Mouse (Mus musculus) limb, embryonic 13.5 days (tissue): ENCODE results near the gene Slamf6. TPM values are rescaled to one million over a fixed set of nuclear protein-coding genes. Genes with fewer than 3 reads are reported as not detected.

Experiments used
- ATAC-seq: fragments of 200-750 bp; cut with Nextera tagmentation; 2 replicates; pipeline ENCODE4 v1.8.0; 2017; ENCODE audit warnings: low read depth, moderate number of reproducible peaks, moderate TSS enrichment; ENCODE audit not compliant: low FRiP score
- H3K27ac ChIP-seq: fragments of 300-500 bp; sonication (generic); 2 replicates; pipeline ENCODE4 v1.5.1; 2015; ENCODE audit warnings: inconsistent platforms, mild to moderate bottlenecking, moderate library complexity
- H3K27me3 ChIP-seq: fragments of 300-500 bp; sonication (generic); 2 replicates; pipeline ENCODE4 v1.6.1; 2015; ENCODE audit warnings: mild to moderate bottlenecking, inconsistent platforms
- H3K36me3 ChIP-seq: fragments of 300-500 bp; sonication (generic); 2 replicates; pipeline ENCODE4 v1.6.1; 2015; ENCODE audit warnings: inconsistent platforms, mild to moderate bottlenecking, moderate library complexity
- H3K4me1 ChIP-seq: fragments of 300-500 bp; sonication (generic); 2 replicates; pipeline ENCODE4 v1.6.1; 2015; ENCODE audit warnings: inconsistent platforms
- H3K4me2 ChIP-seq: fragments of 300-500 bp; sonication (generic); replicated peaks from 2 replicates; pipeline ENCODE4 v1.6.1; 2015; ENCODE audit warnings: inconsistent platforms, mild to moderate bottlenecking, moderate library complexity
- H3K4me3 ChIP-seq: fragments of 300-500 bp; sonication (generic); 2 replicates; pipeline ENCODE4 v1.5.1; 2015; ENCODE audit warnings: moderate library complexity, mild to moderate bottlenecking, inconsistent platforms
- H3K9ac ChIP-seq: fragments of 300-500 bp; sonication (generic); 2 replicates; pipeline ENCODE4 v1.6.1; 2015; ENCODE audit warnings: mild to moderate bottlenecking, inconsistent platforms
- H3K9me3 ChIP-seq: fragments of 300-500 bp; sonication (generic); 2 replicates; pipeline ENCODE4 v1.6.1; 2016; ENCODE audit warnings: inconsistent platforms
- WGBS: fragments of 180-500 bp; shearing (Covaris S2); methylation state at CpG from one replicate; pipeline ENCODE4 v1.1.7; 2015; 5-methylcytosine and 5-hydroxymethylcytosine counted together
- polyA plus RNA-seq: library from polyadenylated mRNA; unstranded; fragments of >200 nt; fragmentation: Nextera tagmentation; extraction: Ambion mirVana; gene quantifications from 2 replicates; pipeline ENCODE4 v1.2.1, GENCODE M21; 2015

Gene Slamf6
- polyA plus RNA-seq, 1 experiment from 2014 or later = 0.31 TPM

DNA sequence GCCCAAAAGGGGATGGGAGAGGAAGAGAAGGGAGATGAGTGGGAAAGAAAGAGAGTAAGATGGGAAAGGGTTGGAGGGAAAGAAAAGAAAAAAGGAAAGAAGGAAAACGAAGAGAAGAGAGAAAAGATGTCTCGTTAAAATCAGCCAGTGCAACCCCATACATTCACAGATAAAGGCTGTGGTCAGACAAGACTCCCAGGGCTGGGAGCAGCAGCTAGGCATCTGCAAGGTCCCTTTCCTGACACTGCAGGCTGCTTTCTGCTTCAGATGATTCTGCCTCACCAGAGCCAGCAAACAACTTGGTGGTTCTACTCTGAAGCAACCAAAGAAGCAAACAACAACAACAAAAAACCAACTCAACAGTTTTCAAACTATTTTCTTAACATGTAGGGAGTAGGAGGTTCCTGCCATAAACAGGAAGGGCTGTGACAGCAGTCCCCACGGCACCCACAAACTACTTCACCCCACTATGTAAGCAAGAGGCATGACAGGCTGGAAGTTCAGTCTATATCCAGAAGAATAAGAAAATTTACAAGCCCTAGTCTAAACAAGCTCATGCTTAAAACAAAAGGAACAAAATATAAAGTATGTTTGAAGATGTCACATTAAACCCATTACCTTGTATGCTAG, 66.2 kb downstream of the Slamf6 start:
- H3K27me3 ChIP-seq = no peaks in the 10 kb centered on the region
- H3K36me3 ChIP-seq = no peaks in the 10 kb centered on the region
- no peaks in the 10 kb centered on the region for H3K4me1 ChIP-seq
- H3K4me3 ChIP-seq = no peak overlapping the region
- H3K4me2 ChIP-seq = no peak overlapping the region
- ATAC-seq = no peak
- no peak overlapping the region for H3K9ac ChIP-seq
- 69% methylated on average over 3 of the region's 3 CpGs for WGBS
- no peak overlapping the region for H3K27ac ChIP-seq
- peaks cover 4% of the 10 kb centered on the region; the same call in 1 of the 2 replicates for H3K9me3 ChIP-seq

- Histone ChIP-seq H3K9me3 (peaks cover 4% of the 10 kb centered on the region; the same call in 1 of the 2 replicates), H3K36me3 (no peaks in the 10 kb centered on the region), H3K4me3 (no peak overlapping the region), H3K4me2 (no peak overlapping the region), H3K27ac (no peak overlapping the region), H3K9ac (no peak overlapping the region), H3K27me3 (no peaks in the 10 kb centered on the region), H3K4me1 (no peaks in the 10 kb centered on the region)
- ATAC-seq = no peak
- WGBS = 100% methylated on average over 1 of the region's 1 CpGs
Measured at GRCm38 (mm10) chr1:171984121-171984520, 66.8 kb downstream of the Slamf6 start.

GRCm38 (mm10) chr1:171991883-171992282, 74.6 kb downstream of the Slamf6 start:
- 81% methylated on average over 2 of the region's 2 CpGs for WGBS

DNA sequence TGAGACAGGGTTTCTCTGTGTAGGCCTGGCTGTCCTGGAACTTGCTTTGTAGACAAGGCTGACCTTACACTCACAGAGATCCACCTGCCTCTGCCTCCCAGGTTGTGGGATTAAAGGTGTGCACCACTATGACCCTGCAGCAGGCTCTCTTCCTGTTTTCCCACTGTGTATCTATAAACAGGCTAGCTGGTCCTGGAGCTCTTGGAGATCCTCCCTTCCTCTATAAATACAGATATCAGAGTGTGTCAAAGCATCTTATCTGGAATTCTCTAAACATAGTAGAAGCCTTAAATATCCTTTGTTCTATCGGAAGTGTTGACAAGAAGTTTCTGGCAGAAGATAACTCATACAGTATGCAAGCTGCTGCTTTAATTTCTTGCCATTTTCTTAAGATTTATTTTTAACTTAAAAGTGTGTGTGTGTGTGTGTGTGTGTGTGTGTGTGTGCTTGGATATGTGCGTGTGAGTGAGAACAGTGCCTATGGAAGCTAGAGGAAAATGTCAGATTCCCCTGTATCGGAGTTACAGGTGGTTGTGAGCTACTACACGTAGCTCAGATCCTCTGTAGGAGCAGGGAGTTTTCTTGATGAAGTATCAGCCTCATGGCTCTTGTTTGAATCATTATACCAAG, 75.7 kb downstream of the Slamf6 start:
- Histone ChIP-seq H3K4me1 (0 out of 2 replicates have a peak, but pooled peaks cover 3% of the 10 kb centered on the region), H3K27me3 (no peaks in the 10 kb centered on the region), H3K4me3 (no peak overlapping the region), H3K27ac (no peak overlapping the region), H3K9ac (no peak overlapping the region), H3K9me3 (peaks cover 4% of the 10 kb centered on the region; the same call in 1 of the 2 replicates), H3K36me3 (no peaks in the 10 kb centered on the region), H3K4me2 (no peak overlapping the region)
- no peak for ATAC-seq
- WGBS = 85% methylated on average over 4 of the region's 4 CpGs

More at GRCm38 (mm10) chr1:171991883-171992282, 74.6 kb downstream of the Slamf6 start:
- H3K4me3 ChIP-seq = no peak overlapping the region
- no peak overlapping the region for H3K4me2 ChIP-seq
- ATAC-seq = no peak
- H3K36me3 ChIP-seq = no peaks in the 10 kb centered on the region
- no peaks in the 10 kb centered on the region for H3K27me3 ChIP-seq
- H3K27ac ChIP-seq = no peak overlapping the region
- no peak overlapping the region for H3K9ac ChIP-seq
- H3K4me1 ChIP-seq = 0 out of 2 replicates have a peak, but pooled peaks cover 3% of the 10 kb centered on the region
- peaks cover 4% of the 10 kb centered on the region; the same call in 1 of the 2 replicates for H3K9me3 ChIP-seq

GRCm38 (mm10) chr1:171994501-171994900, 77.2 kb downstream of the Slamf6 start:
- Histone ChIP-seq H3K9me3 (no peaks in the 10 kb centered on the region), H3K9ac (no peak overlapping the region), H3K4me1 (0 out of 2 replicates have a peak, but pooled peaks cover 3% of the 10 kb centered on the region), H3K27me3 (no peaks in the 10 kb centered on the region), H3K27ac (no peak overlapping the region), H3K4me2 (no peak overlapping the region), H3K4me3 (no peak overlapping the region), H3K36me3 (no peaks in the 10 kb centered on the region)
- WGBS = 83% methylated on average over 2 of the region's 2 CpGs
- ATAC-seq = no peak

GRCm38 (mm10) chr1:171994918-171995715, 77.8 kb downstream of the Slamf6 start:
- H3K9me3 ChIP-seq = no peaks in the 10 kb centered on the region
- 79% methylated on average over 11 of the region's 11 CpGs for WGBS
- H3K4me1 ChIP-seq = 0 out of 2 replicates have a peak, but pooled peaks cover 3% of the 10 kb centered on the region
- no peak overlapping the region for H3K9ac ChIP-seq
- H3K27ac ChIP-seq = no peak overlapping the region
- H3K4me2 ChIP-seq = no peak overlapping the region
- no peaks in the 10 kb centered on the region for H3K36me3 ChIP-seq
- H3K27me3 ChIP-seq = no peaks in the 10 kb centered on the region
- no peak overlapping the region for H3K4me3 ChIP-seq
- ATAC-seq = no peak

DNA sequence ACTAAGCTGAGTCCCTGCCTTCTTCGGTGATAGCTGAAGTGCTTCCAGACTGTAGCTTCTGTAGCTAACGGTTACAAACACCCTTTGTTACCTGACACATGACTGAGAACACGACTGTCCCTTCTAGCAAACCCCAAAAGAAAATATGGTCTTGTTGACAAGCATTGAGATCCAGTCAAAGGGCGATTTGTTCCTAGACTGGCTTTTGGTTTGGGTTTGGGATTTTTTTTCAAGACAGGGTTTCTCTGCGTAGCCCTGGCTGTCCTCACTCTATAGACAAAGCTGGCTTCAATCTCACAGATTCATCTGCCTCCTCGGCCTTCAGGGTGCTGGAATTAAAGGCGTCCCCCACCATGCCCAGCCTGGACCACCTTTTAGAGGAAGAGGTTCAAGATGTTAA, 79.4 kb downstream of the Slamf6 start:
- Histone ChIP-seq H3K4me2 (no peak overlapping the region), H3K9me3 (no peaks in the 10 kb centered on the region), H3K9ac (no peak overlapping the region), H3K27ac (no peak overlapping the region), H3K4me3 (no peak overlapping the region), H3K27me3 (no peaks in the 10 kb centered on the region), H3K4me1 (0 out of 2 replicates have a peak, but pooled peaks cover 3% of the 10 kb centered on the region), H3K36me3 (peaks cover 9% of the 10 kb centered on the region)
- no peak for ATAC-seq
- 79% methylated on average over 7 of the region's 7 CpGs for WGBS

DNA sequence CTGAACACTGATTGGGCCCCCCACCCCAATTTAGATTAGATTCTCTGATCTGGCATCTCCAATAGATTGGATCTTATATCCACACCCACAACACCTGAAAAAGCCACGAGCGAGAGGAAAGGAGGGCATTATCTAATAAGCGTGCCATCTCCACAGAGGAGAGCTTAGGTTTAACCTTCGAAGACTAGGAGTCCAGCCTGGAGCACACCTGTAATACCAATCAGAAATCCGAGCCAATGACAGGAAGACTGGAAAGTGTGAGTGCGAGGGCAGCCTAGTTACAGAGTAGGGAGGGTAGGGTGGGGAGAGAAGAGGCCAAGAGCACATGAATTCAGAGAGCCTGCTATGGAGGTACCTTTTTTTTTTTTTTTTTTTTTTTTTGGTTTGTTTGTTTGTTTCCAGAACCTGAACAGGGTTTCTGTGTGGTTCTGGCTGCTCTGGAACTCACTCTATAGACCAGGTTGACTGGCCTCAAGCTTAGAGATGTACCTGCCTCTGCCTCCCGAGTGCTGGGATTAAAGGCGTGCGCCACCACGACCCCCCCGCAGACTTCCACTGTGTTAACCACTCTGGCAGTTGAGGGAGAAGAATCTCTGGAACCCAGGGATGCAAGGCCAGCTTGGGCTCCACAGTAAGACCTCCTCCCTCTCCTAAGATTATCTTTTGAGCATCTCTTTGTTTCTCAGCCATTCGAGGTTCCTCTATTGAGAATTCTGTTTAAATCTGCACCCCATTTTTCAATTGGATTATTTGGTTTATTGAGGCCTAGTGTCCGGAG, 81.7 kb downstream of the Slamf6 start:
- H3K27ac ChIP-seq = no peak overlapping the region
- H3K9ac ChIP-seq = no peak overlapping the region
- no peak for ATAC-seq
- H3K4me2 ChIP-seq = no peak overlapping the region
- H3K4me1 ChIP-seq = 0 out of 2 replicates have a peak, but pooled peaks cover 3% of the 10 kb centered on the region
- H3K9me3 ChIP-seq = no peaks in the 10 kb centered on the region
- H3K36me3 ChIP-seq = peaks cover 32% of the 10 kb centered on the region
- WGBS = 87% methylated on average over 13 of the region's 13 CpGs
- H3K27me3 ChIP-seq = no peaks in the 10 kb centered on the region
- no peak overlapping the region for H3K4me3 ChIP-seq

GRCm38 (mm10) chr1:172000641-172001040, 83.3 kb downstream of the Slamf6 start:
- no peak overlapping the region for H3K4me3 ChIP-seq
- no peak overlapping the region for H3K9ac ChIP-seq
- H3K9me3 ChIP-seq = no peaks in the 10 kb centered on the region
- no peak for ATAC-seq
- WGBS = 43% methylated on average over 3 of the region's 3 CpGs
- H3K4me1 ChIP-seq = no peaks in the 10 kb centered on the region
- no peak overlapping the region for H3K27ac ChIP-seq
- peaks cover 49% of the 10 kb centered on the region for H3K36me3 ChIP-seq
- no peak overlapping the region for H3K4me2 ChIP-seq
- H3K27me3 ChIP-seq = no peaks in the 10 kb centered on the region

- Histone ChIP-seq H3K4me2 (no peak overlapping the region), H3K4me3 (no peak overlapping the region), H3K9me3 (no peaks in the 10 kb centered on the region), H3K36me3 (peaks cover 59% of the 10 kb centered on the region), H3K9ac (no peak overlapping the region), H3K27me3 (no peaks in the 10 kb centered on the region), H3K4me1 (no peaks in the 10 kb centered on the region), H3K27ac (no peak overlapping the region)
- no peak for ATAC-seq
- WGBS = 69% methylated on average over 12 of the region's 12 CpGs
Measured at GRCm38 (mm10) chr1:172001665-172002064, 84.3 kb downstream of the Slamf6 start.
